Mouse (Mus musculus) macrophage (primary cell): Measurements from ENCODE around the gene Plod1. TPM values are rescaled to one million over a fixed set of nuclear protein-coding genes. Genes with fewer than 3 reads are reported as not detected.

Experiments used
- H3K27ac ChIP-seq: fragments of 350-480 bp; formaldehyde crosslinking; 2 replicates; pipeline ENCODE4 v1.9.0; 2021
- H3K36me3 ChIP-seq: fragments of 350-480 bp; formaldehyde crosslinking; 2 replicates; pipeline ENCODE4 v1.9.0; 2021; ENCODE audit errors: inconsistent target
- H3K4me3 ChIP-seq: fragments of 350-480 bp; formaldehyde crosslinking; 2 replicates; pipeline ENCODE4 v1.9.0; 2021; ENCODE audit errors: inconsistent target
- H3K79me2 ChIP-seq: fragments of 350-480 bp; formaldehyde crosslinking; 2 replicates; pipeline ENCODE4 v1.9.0; 2021; ENCODE audit errors: inconsistent target
- WGBS: methylation state at CpG from one replicate; pipeline ENCODE4 v1.1.7; 2026; ENCODE audit warnings: inconsistent platforms; ENCODE audit not compliant: missing documents; 5-methylcytosine and 5-hydroxymethylcytosine counted together
- polyA plus RNA-seq: library from polyadenylated mRNA; stranded (reverse); fragments of 250-400 nt; gene quantifications from 3 replicates; pipeline ENCODE4 v1.2.4, GENCODE M21; 2018; ENCODE audit warnings: inconsistent platforms

Gene Plod1
- polyA plus RNA-seq, 1 experiment from 2014 or later: 144 TPM

- H3K36me3 ChIP-seq: peaks cover 59% of the 10 kb centered on the region
- no peak overlapping the region for H3K4me3 ChIP-seq
- 71% methylated on average over 1 of the region's 2 CpGs for WGBS
- no peak overlapping the region for H3K27ac ChIP-seq
- H3K79me2 ChIP-seq: peaks cover 58% of the 10 kb centered on the region
Measured at GRCm38 (mm10) chr4:147947511-147947910, 10.9 kb upstream of the Plod1 start.

GRCm38 (mm10) chr4:147943005-147943404, 6.4 kb upstream of the Plod1 start:
- H3K27ac ChIP-seq: no peak overlapping the region
- H3K36me3 ChIP-seq: peaks cover 42% of the 10 kb centered on the region
- peak overlapping the region; percentile 69; the same call in 1 of the 2 replicates for H3K4me3 ChIP-seq
- peaks cover 69% of the 10 kb centered on the region for H3K79me2 ChIP-seq
- 100% methylated on average over 1 of the region's 1 CpGs for WGBS

GRCm38 (mm10) chr4:147941045-147942020, 4.8 kb upstream of the Plod1 start:
- Histone ChIP-seq H3K4me3 (peak overlapping the region; percentile 69), H3K79me2 (peaks cover 53% of the 10 kb centered on the region), H3K36me3 (peaks cover 25% of the 10 kb centered on the region), H3K27ac (no peak overlapping the region; the same call in 1 of the 2 replicates)
- WGBS: 5% methylated on average over 82 of the region's 88 CpGs

- peak within 1 kb of the TSS; percentile 96 for H3K27ac ChIP-seq
- peak within 1 kb of the TSS; percentile 69 for H3K4me3 ChIP-seq
- peaks cover 53% of the 10 kb centered on the region for H3K79me2 ChIP-seq
- WGBS: 1% methylated on average over 28 of the region's 35 CpGs
- H3K36me3 ChIP-seq: peaks cover 18% of the 10 kb centered on the region
Measured at GRCm38 (mm10) chr4:147940576-147941044, 4.0 kb upstream of the Plod1 start, which contains the start of gene 2510039O18Rik. TSS of gene 2510039O18Rik (plus strand) at chr4:147940895.

GRCm38 (mm10) chr4:147940111-147940510, 3.5 kb upstream of the Plod1 start:
- WGBS: 73% methylated on average over 9 of the region's 9 CpGs
- Histone ChIP-seq H3K79me2 (peaks cover 53% of the 10 kb centered on the region), H3K4me3 (no peak overlapping the region), H3K27ac (peak overlapping the region; percentile 96), H3K36me3 (peaks cover 13% of the 10 kb centered on the region)

GRCm38 (mm10) chr4:147938148-147939096, 1.9 kb upstream of the Plod1 start:
- Histone ChIP-seq H3K27ac (peak overlapping the region; percentile 96), H3K4me3 (no peak overlapping the region), H3K36me3 (no peaks in the 10 kb centered on the region; the same call in 1 of the 2 replicates), H3K79me2 (peaks cover 53% of the 10 kb centered on the region)
- 38% methylated on average over 14 of the region's 14 CpGs for WGBS

GRCm38 (mm10) chr4:147937486-147937885, 919 bp upstream of the Plod1 start:
- peaks cover 5% of the 10 kb centered on the region; the same call in 1 of the 2 replicates for H3K36me3 ChIP-seq
- 83% methylated on average over 5 of the region's 5 CpGs for WGBS
- peak overlapping the region; percentile 96 for H3K27ac ChIP-seq
- peaks cover 53% of the 10 kb centered on the region for H3K79me2 ChIP-seq
- no peak overlapping the region; the same call in 1 of the 2 replicates for H3K4me3 ChIP-seq

GRCm38 (mm10) chr4:147937021-147937420, 454 bp upstream of the Plod1 start:
- H3K4me3 ChIP-seq: peak overlapping the region; percentile 86
- peaks cover 53% of the 10 kb centered on the region for H3K79me2 ChIP-seq
- peaks cover 9% of the 10 kb centered on the region; the same call in 1 of the 2 replicates for H3K36me3 ChIP-seq
- H3K27ac ChIP-seq: peak overlapping the region; percentile 96
- 33% methylated on average over 3 of the region's 3 CpGs for WGBS

- Histone ChIP-seq H3K4me3 (peak overlapping the region; percentile 86), H3K36me3 (peaks cover 20% of the 10 kb centered on the region), H3K79me2 (peaks cover 55% of the 10 kb centered on the region), H3K27ac (peak overlapping the region; percentile 96)
- 40% methylated on average over 9 of the region's 9 CpGs for WGBS
Measured at GRCm38 (mm10) chr4:147935904-147936303, 663 bp downstream of the Plod1 start.

- Histone ChIP-seq H3K79me2 (peaks cover 61% of the 10 kb centered on the region), H3K4me3 (no peak overlapping the region), H3K36me3 (peaks cover 32% of the 10 kb centered on the region), H3K27ac (no peak overlapping the region)
- 33% methylated on average over 1 of the region's 4 CpGs for WGBS
Measured at GRCm38 (mm10) chr4:147934611-147935010, 2.0 kb downstream of the Plod1 start.

- WGBS: 96% methylated on average over 3 of the region's 3 CpGs
- Histone ChIP-seq H3K4me3 (no peak overlapping the region), H3K79me2 (peaks cover 61% of the 10 kb centered on the region), H3K27ac (no peak overlapping the region), H3K36me3 (peaks cover 37% of the 10 kb centered on the region)
Measured at GRCm38 (mm10) chr4:147934134-147934533, 2.4 kb downstream of the Plod1 start.

- Histone ChIP-seq H3K79me2 (peaks cover 66% of the 10 kb centered on the region), H3K4me3 (no peak overlapping the region), H3K36me3 (peaks cover 53% of the 10 kb centered on the region), H3K27ac (no peak overlapping the region)
- WGBS: 95% methylated on average over 14 of the region's 14 CpGs
Measured at GRCm38 (mm10) chr4:147930946-147931345, 5.6 kb downstream of the Plod1 start.

- H3K36me3 ChIP-seq: peaks cover 77% of the 10 kb centered on the region
- peaks cover 42% of the 10 kb centered on the region for H3K79me2 ChIP-seq
- H3K27ac ChIP-seq: peak overlapping the region; percentile 95
- H3K4me3 ChIP-seq: no peak overlapping the region
- WGBS: 78% methylated on average over 7 of the region's 7 CpGs
Measured at GRCm38 (mm10) chr4:147928540-147928939, 8.0 kb downstream of the Plod1 start.

GRCm38 (mm10) chr4:147928136-147928535, 8.4 kb downstream of the Plod1 start:
- WGBS: 50% methylated on average over 7 of the region's 9 CpGs
- peaks cover 38% of the 10 kb centered on the region for H3K79me2 ChIP-seq
- H3K27ac ChIP-seq: peak overlapping the region; percentile 95
- H3K4me3 ChIP-seq: no peak overlapping the region
- peaks cover 81% of the 10 kb centered on the region for H3K36me3 ChIP-seq
